Mouse (Mus musculus) erythroblast, embryonic 14.5 days (primary cell): ENCODE measurements around the gene Gm49721.
"Not testable (repeated sequence)": the region's sequence is repeated elsewhere in the genome, so short reads cannot be mapped to it uniquely, and the experiment has no call there.

ENCODE experiments used
- GATA1 ChIP-seq: IDR thresholded peaks from 2 replicates; pipeline ENCODE4 v1.6.1; 2012; ENCODE audit warnings: low read length, inconsistent platforms, mixed read lengths
- TAL1 ChIP-seq: IDR thresholded peaks from 3 replicates; pipeline ENCODE4 v1.6.1; 2012; ENCODE audit warnings: low read length, inconsistent platforms, mixed read lengths

DNA sequence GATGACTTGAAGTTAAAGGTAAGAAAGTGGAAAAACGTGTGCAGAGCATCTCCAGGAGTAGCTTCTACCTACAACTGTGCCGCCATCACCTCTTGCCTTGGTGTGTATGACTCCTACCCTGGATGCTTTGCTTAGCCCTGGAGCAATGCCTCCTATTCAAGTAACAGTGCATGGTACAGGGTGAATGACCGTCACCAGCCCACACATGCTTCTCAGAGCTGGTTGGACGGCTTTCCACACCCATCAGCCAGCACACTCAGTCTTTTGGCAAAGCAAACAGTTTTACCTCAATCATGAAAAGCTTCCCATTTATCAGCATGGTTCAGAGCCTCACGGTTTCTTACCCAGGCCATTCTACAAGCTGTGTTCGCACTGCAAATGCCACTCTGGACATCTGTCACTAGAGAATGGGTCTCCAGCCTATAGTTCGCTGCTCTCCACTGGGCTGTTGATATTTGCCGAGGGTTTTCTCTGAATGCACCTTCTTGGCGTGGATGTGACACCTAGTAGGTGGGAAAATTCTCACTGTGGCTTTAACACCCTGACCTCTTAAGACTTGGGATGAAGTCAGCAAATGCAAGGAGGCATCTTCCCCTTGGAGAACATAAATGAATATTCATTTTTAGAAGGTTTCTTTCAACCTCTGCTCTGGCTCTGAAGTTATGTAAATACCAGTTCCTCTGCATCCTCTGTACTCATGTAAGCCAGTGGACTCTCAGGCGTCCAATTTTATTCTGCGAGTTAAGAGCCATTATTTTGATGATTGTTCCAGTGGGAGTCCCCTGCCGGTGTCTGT lies 23.3 kb downstream of the Gm49721 start:
- not testable (repeated sequence) for TF ChIP-seq TAL1, GATA1
